Mouse (Mus musculus): ENCODE data around the gene Acap2. TPM values are rescaled to one million over a fixed set of nuclear protein-coding genes. Genes with fewer than 3 reads are reported as not detected.

Gene Acap2
- total and polyA plus RNA-seq, 2 experiments: 4.4 to 12.7 TPM

- Histone ChIP-seq H3K27ac (replicated peaks; ENCODE audit: insufficient read depth, low read depth, low read length) (no peak overlapping the region), H3K4me3 (ENCODE audit: insufficient read depth, low read depth, low read length) (no peak overlapping the region), H3K27me3 (ENCODE audit: control insufficient read depth, insufficient read depth, low read length) (no peaks in the 10 kb centered on the region), H3K79me2 (ENCODE audit: control insufficient read depth, insufficient read depth, low read length) (no peaks in the 10 kb centered on the region), H3K9ac (ENCODE audit: low read depth, low read length) (no peak overlapping the region), H3K36me3 (ENCODE audit: control insufficient read depth, insufficient read depth, low read length) (peaks cover 25% of the 10 kb centered on the region; the same call in 1 of the 2 replicates), H3K4me1 (ENCODE audit: control insufficient read depth, insufficient read depth, low read length) (no peaks in the 10 kb centered on the region)
- no peak for DNase-seq (ENCODE audit: extremely low read depth, low read depth, low spot score)
- 88% methylated on average over 5 of the region's 5 CpGs for WGBS
- TF ChIP-seq POLR2A (IDR thresholded peaks at IDR 0.05; ENCODE audit: extremely low read depth, insufficient read depth, low read length) (no peak), CTCF (IDR thresholded peaks at IDR 0.05; ENCODE audit: low read depth, low read length) (no peak)
These were observed 72.9 kb downstream of the Acap2 start for GRCm38 (mm10) chr16:31128116-31128515.

- no peak for DNase-seq (ENCODE audit: extremely low read depth, low read depth, low spot score)
- 87% methylated on average over 5 of the region's 5 CpGs for WGBS
- Histone ChIP-seq H3K36me3 (ENCODE audit: control insufficient read depth, insufficient read depth, low read length) (peaks cover 37% of the 10 kb centered on the region), H3K79me2 (ENCODE audit: control insufficient read depth, insufficient read depth, low read length) (no peaks in the 10 kb centered on the region), H3K4me3 (ENCODE audit: insufficient read depth, low read depth, low read length) (no peak overlapping the region), H3K9ac (ENCODE audit: low read depth, low read length) (no peak overlapping the region), H3K4me1 (ENCODE audit: control insufficient read depth, insufficient read depth, low read length) (no peaks in the 10 kb centered on the region), H3K27ac (replicated peaks; ENCODE audit: insufficient read depth, low read depth, low read length) (no peak overlapping the region), H3K27me3 (ENCODE audit: control insufficient read depth, insufficient read depth, low read length) (no peaks in the 10 kb centered on the region)
- TF ChIP-seq CTCF (IDR thresholded peaks at IDR 0.05; ENCODE audit: low read depth, low read length) (no peak), POLR2A (IDR thresholded peaks at IDR 0.05; ENCODE audit: extremely low read depth, insufficient read depth, low read length) (no peak)
These were observed 76.1 kb downstream of the Acap2 start for GRCm38 (mm10) chr16:31124991-31125390.

GRCm38 (mm10) chr16:31121612-31122011 is 79.4 kb downstream of the Acap2 start:
- Histone ChIP-seq H3K4me3 (ENCODE audit: insufficient read depth, low read depth, low read length) (no peak overlapping the region), H3K9ac (ENCODE audit: low read depth, low read length) (no peak overlapping the region), H3K79me2 (ENCODE audit: control insufficient read depth, insufficient read depth, low read length) (no peaks in the 10 kb centered on the region), H3K36me3 (ENCODE audit: control insufficient read depth, insufficient read depth, low read length) (peaks cover 40% of the 10 kb centered on the region), H3K27me3 (ENCODE audit: control insufficient read depth, insufficient read depth, low read length) (no peaks in the 10 kb centered on the region), H3K27ac (replicated peaks; ENCODE audit: insufficient read depth, low read depth, low read length) (no peak overlapping the region), H3K4me1 (ENCODE audit: control insufficient read depth, insufficient read depth, low read length) (no peaks in the 10 kb centered on the region)
- 97% methylated on average over 6 of the region's 6 CpGs for WGBS
- DNase-seq (ENCODE audit: extremely low read depth, low read depth, low spot score): no peak
- TF ChIP-seq POLR2A (IDR thresholded peaks at IDR 0.05; ENCODE audit: extremely low read depth, insufficient read depth, low read length): no peak
- TF ChIP-seq CTCF (IDR thresholded peaks at IDR 0.05; ENCODE audit: low read depth, low read length): no peak

- no peaks in the 10 kb centered on the region for H3K27me3 ChIP-seq (ENCODE audit: control insufficient read depth, insufficient read depth, low read length)
- DNase-seq (ENCODE audit: extremely low read depth, low read depth, low spot score): no peak
- peaks cover 56% of the 10 kb centered on the region for H3K36me3 ChIP-seq (ENCODE audit: control insufficient read depth, insufficient read depth, low read length)
- H3K9ac ChIP-seq (ENCODE audit: low read depth, low read length): no peak overlapping the region
- H3K27ac ChIP-seq (replicated peaks; ENCODE audit: insufficient read depth, low read depth, low read length): no peak overlapping the region
- H3K4me1 ChIP-seq (ENCODE audit: control insufficient read depth, insufficient read depth, low read length): no peaks in the 10 kb centered on the region
- TF ChIP-seq POLR2A (IDR thresholded peaks at IDR 0.05; ENCODE audit: extremely low read depth, insufficient read depth, low read length): no peak
- TF ChIP-seq CTCF (IDR thresholded peaks at IDR 0.05; ENCODE audit: low read depth, low read length): no peak
- H3K4me3 ChIP-seq (ENCODE audit: insufficient read depth, low read depth, low read length): no peak overlapping the region
- no peaks in the 10 kb centered on the region for H3K79me2 ChIP-seq (ENCODE audit: control insufficient read depth, insufficient read depth, low read length)
These were observed 87.4 kb downstream of the Acap2 start for GRCm38 (mm10) chr16:31113596-31113995.

- Histone ChIP-seq H3K27me3 (ENCODE audit: control insufficient read depth, insufficient read depth, low read length) (no peaks in the 10 kb centered on the region), H3K27ac (replicated peaks; ENCODE audit: insufficient read depth, low read depth, low read length) (no peak overlapping the region), H3K4me1 (ENCODE audit: control insufficient read depth, insufficient read depth, low read length) (no peaks in the 10 kb centered on the region), H3K4me3 (ENCODE audit: insufficient read depth, low read depth, low read length) (no peak overlapping the region), H3K79me2 (ENCODE audit: control insufficient read depth, insufficient read depth, low read length) (no peaks in the 10 kb centered on the region), H3K9ac (ENCODE audit: low read depth, low read length) (no peak overlapping the region), H3K36me3 (ENCODE audit: control insufficient read depth, insufficient read depth, low read length) (peaks cover 44% of the 10 kb centered on the region)
- DNase-seq (ENCODE audit: extremely low read depth, low read depth, low spot score): no peak
- 96% methylated on average over 2 of the region's 2 CpGs for WGBS
- no peak for TF ChIP-seq POLR2A (IDR thresholded peaks at IDR 0.05; ENCODE audit: extremely low read depth, insufficient read depth, low read length)
- no peak for TF ChIP-seq CTCF (IDR thresholded peaks at IDR 0.05; ENCODE audit: low read depth, low read length)
These were observed 99.7 kb downstream of the Acap2 start for GRCm38 (mm10) chr16:31101352-31101751.

- Histone ChIP-seq H3K36me3 (ENCODE audit: control insufficient read depth, insufficient read depth, low read length) (peaks cover 38% of the 10 kb centered on the region), H3K27ac (replicated peaks; ENCODE audit: insufficient read depth, low read depth, low read length) (no peak overlapping the region)
- WGBS: 97% methylated on average over 1 of the region's 1 CpGs
These were observed 101.1 kb downstream of the Acap2 start for GRCm38 (mm10) chr16:31099906-31100305.

More at GRCm38 (mm10) chr16:31099906-31100305, 101.1 kb downstream of the Acap2 start:
- DNase-seq (ENCODE audit: extremely low read depth, low read depth, low spot score): no peak
- Histone ChIP-seq H3K9ac (ENCODE audit: low read depth, low read length) (no peak overlapping the region), H3K27me3 (ENCODE audit: control insufficient read depth, insufficient read depth, low read length) (no peaks in the 10 kb centered on the region), H3K4me1 (ENCODE audit: control insufficient read depth, insufficient read depth, low read length) (no peaks in the 10 kb centered on the region), H3K79me2 (ENCODE audit: control insufficient read depth, insufficient read depth, low read length) (no peaks in the 10 kb centered on the region), H3K4me3 (ENCODE audit: insufficient read depth, low read depth, low read length) (no peak overlapping the region)
- TF ChIP-seq POLR2A (IDR thresholded peaks at IDR 0.05; ENCODE audit: extremely low read depth, insufficient read depth, low read length) (no peak), CTCF (IDR thresholded peaks at IDR 0.05; ENCODE audit: low read depth, low read length) (no peak)

Data from liver, adult 2 months (tissue).